Mouse (Mus musculus) kidney, adult 11 months (tissue): ENCODE data around the gene C130026I21Rik.
A peak's percentile ranks its signal among the peaks of the same experiment; 100 is the strongest.
"Not testable (repeated sequence)": the region's sequence is repeated elsewhere in the genome, so short reads cannot be mapped to it uniquely, and the experiment has no call there.

Experiments used
- DNase-seq: peaks from one replicate; pipeline ENCODE4 v3.0.0; 2022

The C130026I21Rik gene

GRCm38 (mm10) chr1:85011933-85012332, 258.4 kb downstream of the C130026I21Rik start:
- DNase-seq: not testable (repeated sequence)

DNA sequence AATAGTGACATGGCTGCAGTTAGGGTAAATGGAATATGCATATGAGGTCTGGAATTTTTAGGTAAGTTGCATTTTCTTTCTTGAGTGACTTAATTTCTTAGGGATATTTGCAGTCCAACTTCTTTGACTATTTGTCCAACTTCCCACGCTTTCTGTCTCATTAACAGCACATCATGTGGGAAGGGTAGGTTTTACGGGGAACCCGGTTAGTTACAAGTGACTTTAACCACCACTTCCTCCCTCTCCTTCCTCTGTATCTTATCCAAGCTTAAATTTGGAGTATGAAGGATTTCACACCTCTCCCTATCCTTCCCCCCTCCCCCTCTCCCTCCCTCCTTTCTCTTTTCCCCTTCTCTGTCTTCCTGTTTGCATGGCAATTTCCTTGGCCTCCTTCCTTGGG, 259.4 kb downstream of the C130026I21Rik start:
- not testable (repeated sequence) for DNase-seq

- not testable (repeated sequence) for DNase-seq
Measured at GRCm38 (mm10) chr1:85007737-85008136, 262.6 kb downstream of the C130026I21Rik start.

DNA sequence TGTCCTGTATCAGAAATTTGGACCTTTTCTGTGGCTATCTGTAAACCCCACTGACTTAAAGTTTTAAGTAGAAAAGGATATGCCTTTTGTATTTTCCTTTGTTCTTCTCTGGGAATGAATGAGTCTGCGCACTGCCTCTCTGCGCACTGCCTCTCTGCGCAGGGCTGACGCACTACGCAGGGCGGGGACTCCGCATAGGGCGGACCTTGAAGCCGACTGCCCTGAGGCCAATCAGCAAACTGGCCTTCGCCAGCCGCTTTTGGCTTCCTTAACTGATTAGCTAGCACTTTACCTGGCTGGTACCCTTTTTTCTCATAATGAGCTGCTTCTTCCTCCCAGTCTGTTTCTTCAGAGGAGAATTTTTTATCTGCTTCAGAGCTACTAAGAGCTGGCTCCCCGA, 271.1 kb downstream of the C130026I21Rik start:
- not testable (repeated sequence) for DNase-seq

GRCm38 (mm10) chr1:84996305-84996704, 274.1 kb downstream of the C130026I21Rik start:
- DNase-seq: not testable (repeated sequence)

- not testable (repeated sequence) for DNase-seq
Measured at GRCm38 (mm10) chr1:84994461-84994860, 275.9 kb downstream of the C130026I21Rik start.

GRCm38 (mm10) chr1:84993688-84994319, 276.6 kb downstream of the C130026I21Rik start:
- DNase-seq: not testable (repeated sequence)

- DNase-seq: not testable (repeated sequence)
Measured at GRCm38 (mm10) chr1:84993235-84993634, 277.1 kb downstream of the C130026I21Rik start.

GRCm38 (mm10) chr1:84992827-84993226, 277.5 kb downstream of the C130026I21Rik start:
- DNase-seq: not testable (repeated sequence)

DNA sequence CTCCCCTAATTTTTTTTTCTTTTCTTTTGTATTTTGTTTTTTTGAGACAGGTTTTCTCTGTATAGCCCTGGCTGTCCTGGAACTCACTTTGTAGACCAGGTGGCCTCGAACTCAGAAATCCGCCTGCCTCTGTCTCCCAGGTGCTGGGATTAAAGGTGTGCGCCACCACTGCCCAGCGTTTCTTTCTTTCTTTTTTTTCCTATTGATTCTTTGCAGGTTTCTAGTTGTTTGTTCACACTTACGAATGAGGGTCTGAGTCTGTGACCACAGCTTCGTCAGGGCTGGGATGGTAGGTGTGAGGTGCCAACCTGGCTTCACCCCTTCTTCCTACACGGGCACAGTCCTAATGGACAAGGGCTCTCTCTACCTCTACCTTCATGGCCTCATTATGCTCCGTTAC, 281.3 kb downstream of the C130026I21Rik start:
- not testable (repeated sequence) for DNase-seq

DNA sequence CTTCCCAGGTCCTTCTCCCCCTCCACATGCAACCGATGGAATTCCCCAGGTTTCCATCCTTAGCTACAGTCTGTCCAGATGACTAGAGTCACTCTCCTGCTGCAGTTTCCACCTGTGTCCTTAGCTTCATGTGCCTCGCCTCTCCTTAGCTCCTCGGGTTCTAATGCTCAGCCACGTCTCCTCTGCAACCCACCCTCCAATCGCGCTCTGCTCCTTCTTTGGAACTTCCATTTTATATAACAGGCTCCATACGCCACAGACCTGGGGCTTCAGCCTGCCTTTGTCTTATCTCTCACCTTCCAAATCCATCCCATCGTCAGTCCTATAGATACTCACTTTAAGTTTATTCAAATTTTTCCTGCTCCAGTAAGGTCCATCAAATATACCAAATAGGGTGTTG, 282.6 kb downstream of the C130026I21Rik start:
- DNase-seq: not testable (repeated sequence)

GRCm38 (mm10) chr1:84961779-84962178, 308.6 kb downstream of the C130026I21Rik start:
- DNase-seq: not testable (repeated sequence)

GRCm38 (mm10) chr1:84957713-84958112, 312.7 kb downstream of the C130026I21Rik start:
- DNase-seq: not testable (repeated sequence)

- DNase-seq: not testable (repeated sequence)
Measured at GRCm38 (mm10) chr1:84956771-84957170, 313.6 kb downstream of the C130026I21Rik start.

- peak; percentile 45 for DNase-seq
Measured at GRCm38 (mm10) chr1:84952456-84953181, 317.7 kb downstream of the C130026I21Rik start.

- no peak for DNase-seq
Measured at GRCm38 (mm10) chr1:84951566-84951965, 318.8 kb downstream of the C130026I21Rik start.

DNA sequence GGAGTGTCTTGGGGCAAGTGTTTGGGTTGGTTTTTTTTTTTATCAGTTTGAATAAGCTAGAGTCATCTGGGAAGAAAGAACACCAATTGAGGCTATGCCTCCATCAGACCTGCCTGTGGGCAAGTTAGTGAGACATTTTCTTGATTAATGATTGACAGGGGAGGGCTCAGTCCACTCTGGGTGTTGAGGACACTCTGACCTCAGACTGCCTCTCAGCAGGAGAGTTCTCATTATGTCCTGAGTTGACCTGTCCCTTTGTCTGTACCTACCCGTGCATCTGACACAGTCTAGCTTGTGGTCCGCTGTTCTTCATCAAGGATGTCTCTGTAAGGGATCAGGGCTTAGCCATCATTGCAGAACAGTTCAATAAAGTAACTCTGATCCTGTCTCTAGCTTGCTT, 323.0 kb downstream of the C130026I21Rik start:
- peak; percentile 87 for DNase-seq

GRCm38 (mm10) chr1:84945950-84946349, 324.4 kb downstream of the C130026I21Rik start:
- DNase-seq: peak; percentile 56

GRCm38 (mm10) chr1:84943549-84943948, 326.8 kb downstream of the C130026I21Rik start:
- no peak for DNase-seq
